Mouse (Mus musculus): ENCODE data around the gene Baiap2.

DNA sequence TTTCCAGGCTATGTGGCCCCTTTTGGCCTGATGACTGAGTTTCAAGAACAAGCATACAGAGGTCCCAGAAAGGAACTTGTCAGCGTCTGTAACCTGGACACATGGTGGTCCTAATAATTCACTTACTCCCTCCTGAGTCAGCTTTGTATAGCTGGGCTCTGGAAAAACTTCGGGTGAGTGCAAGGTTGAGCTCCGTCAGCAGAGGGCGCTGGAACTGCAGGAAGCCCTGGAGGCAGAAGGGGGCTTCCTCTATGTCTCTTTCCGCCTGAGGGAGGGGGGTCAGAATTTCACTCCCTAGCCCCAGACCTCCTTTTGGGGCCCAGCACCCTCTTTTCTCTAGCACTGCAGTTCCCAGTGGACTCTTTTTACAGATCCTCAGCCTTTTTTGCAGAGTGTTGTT is 33.1 kb upstream of the Baiap2 start:
- TF ChIP-seq GATA1 (IDR thresholded peaks at IDR 0.05; ENCODE audit: low read length) (no peak), TAL1 (IDR thresholded peaks at IDR 0.05; ENCODE audit: low read length) (no peak)
